8 mouse cellular contexts compared by ENCODE assay signal in genomic region chr13:70610431-70611420, GRCm38 (mm10). TPM values are rescaled to one million over a fixed set of nuclear protein-coding genes. Genes with fewer than 3 reads are reported as not detected.
DNase-seq lines count a peak whose midpoint lies in the region; ATAC-seq and TF ChIP-seq lines count a peak whose summit lies in the region.

No protein-coding gene starts in this region.

- H3K27ac ChIP-seq in cortical plate, adult 2 months (ENCODE audit: insufficient read depth, low read length), result no peak overlapping the region

- TF ChIP-seq POLR2A in cortical plate, adult 2 months (IDR thresholded peaks at IDR 0.05; ENCODE audit: extremely low read depth, insufficient read depth, low read length), result no peak

- intact Hi-C loops in gastrocnemius, postnatal 14 days (cut with DNase I; ENCODE audit: low total_unique reads), result loop anchor here (10.0 kb wide), 1 partner anchor 234 kb away; the partner anchor contains the start of gene Adamts16
- intact Hi-C loops in left cerebral cortex, postnatal 36 days (cut with DNase I), result no loop called here

- ATAC-seq in CD4-positive, CD25-positive, alpha-beta regulatory T cell, adult 4 months, result peak; percentile 79

- TF ChIP-seq CTCF in cortical plate, adult 2 months (IDR thresholded peaks at IDR 0.05; ENCODE audit: extremely low read depth, insufficient read depth, low read length), result peak; percentile 71

- DNase-seq in adrenal gland, adult 18-20 months (ENCODE audit: low spot score in 2 of 2), result peak; percentile 60
- DNase-seq in gastrocnemius, postnatal 14 days, result peak; percentile 58
- peak; percentile 66 for DNase-seq in kidney, adult 11 months
- peak; percentile 56 to 64 for DNase-seq in left cerebral cortex, postnatal 36 days (ENCODE audit: low spot score in 2 of 2)
- peak; percentile 68 for DNase-seq in naive thymus-derived CD4-positive, alpha-beta T cell, adult 2 months (ENCODE audit: low read depth)
- peak; percentile 64 for DNase-seq in telencephalon, adult 2 months (ENCODE audit: low read depth, low spot score)

- H3K4me1 ChIP-seq in cortical plate, adult 2 months (ENCODE audit: control insufficient read depth, insufficient read depth, low read length), result no peaks in the 10 kb centered on the region

- no peak overlapping the region for H3K4me3 ChIP-seq in cortical plate, adult 2 months (ENCODE audit: insufficient read depth, low read length)

RNA-seq across cellular contexts. Expression of gene Ice1, which starts 26.7 kb away (rescaled TPM):
- 10 to 100 TPM; 18.1 to 25.7 TPM for polyA plus RNA-seq in CD4-positive, CD25-positive, alpha-beta regulatory T cell, adult 4 months (2017; shearing (Covaris generic))
- 10 to 100 TPM; 24.6 to 27.5 TPM for total RNA-seq in adrenal gland, adult 18-20 months (2021)
- polyA plus RNA-seq in cortical plate, adult 2 months (2012; rRNA removed), result 99.5 and 109 TPM in 2 replicates
- 10 to 100 TPM; 16.3 to 17.9 TPM for total RNA-seq in gastrocnemius, postnatal 14 days (2021)
- total RNA-seq in left cerebral cortex, postnatal 36 days (2021), result 10 to 100 TPM; 57.3 to 73.3 TPM
